ENCODE assay signal across 17 mouse cellular contexts in genomic region chr19:15421311-15421710, GRCm38 (mm10).
"Had no signal": no experiment of that assay in that cellular context is flagged by ENCODE, and none has a peak within 500 bp of the region (broad histone marks: within the 10 kb centered on the region; RNA-seq: fewer than 3 reads in every experiment).

No protein-coding gene starts in this region.

- ATAC-seq: midbrain, embryonic 16.5 days had no signal

- H3K4me1 ChIP-seq: midbrain, embryonic 10.5 days; midbrain, embryonic 12.5 days; neural tube, embryonic 13.5 days; neural tube, embryonic 15.5 days had no signal

- H3K36me3 ChIP-seq: midbrain, embryonic 10.5 days; midbrain, embryonic 12.5 days; neural tube, embryonic 13.5 days; neural tube, embryonic 15.5 days had no signal

- H3K27me3 ChIP-seq: midbrain, embryonic 12.5 days; neural tube, embryonic 13.5 days; neural tube, embryonic 15.5 days had no signal

- H3K27ac ChIP-seq: midbrain, embryonic 10.5 days; midbrain, embryonic 12.5 days; neural tube, embryonic 13.5 days; neural tube, embryonic 15.5 days had no signal

- H3K9me3 ChIP-seq: midbrain, embryonic 10.5 days; midbrain, embryonic 12.5 days; neural tube, embryonic 13.5 days; neural tube, embryonic 15.5 days had no signal

- H3K9ac ChIP-seq: lung, embryonic 14.5 days; midbrain, embryonic 12.5 days; neural tube, embryonic 13.5 days; neural tube, embryonic 15.5 days had no signal

- DNase-seq: lung, adult 18-20 months; lung, embryonic 14.5 days; lung, postnatal 10 days; lung, postnatal 4 days; midbrain, embryonic 14.5 days; retina, postnatal 1 day; right cerebral cortex, postnatal 14 days; spleen, adult 18-20 months; thymus, adult 2 months; thymus, postnatal 25 days; thymus, postnatal 4 days had no signal

- H3K4me3 ChIP-seq: midbrain, embryonic 10.5 days; midbrain, embryonic 12.5 days; myocyte; neural tube, embryonic 13.5 days; neural tube, embryonic 15.5 days had no signal

- H3K4me2 ChIP-seq: lung, embryonic 14.5 days; midbrain, embryonic 12.5 days; neural tube, embryonic 13.5 days; neural tube, embryonic 15.5 days had no signal
